Mouse (Mus musculus): ENCODE data around the gene Tmbim6. TPM values are rescaled to one million over a fixed set of nuclear protein-coding genes. Genes with fewer than 3 reads are reported as not detected.

Gene Tmbim6
- 225 and 238 TPM in 2 replicates for polyA plus RNA-seq (2014; fragmentation: Nextera tagmentation; extraction: Ambion mirVana)

- under 1% methylated on average over 51 of the region's 51 CpGs for WGBS
- H3K36me3 ChIP-seq (ENCODE audit: control insufficient read depth, insufficient read depth, low read length): no peaks in the 10 kb centered on the region
- no peaks in the 10 kb centered on the region for H3K9me3 ChIP-seq (ENCODE audit: control insufficient read depth, low read length)
- peak; percentile 99 for ATAC-seq (ENCODE audit: insufficient number of reproducible peaks, low FRiP score, low TSS enrichment, low read depth)
- peak within 1 kb of the TSS; percentile 75 for H3K4me3 ChIP-seq (ENCODE audit: low read depth, low read length)
- DNase-seq (ENCODE audit: low spot score): peak; percentile 99
- peak within 1 kb of the TSS; percentile 73 for H3K4me2 ChIP-seq (ENCODE audit: low read depth, severe bottlenecking)
- H3K27me3 ChIP-seq (ENCODE audit: control insufficient read depth, insufficient read depth, low read length): no peaks in the 10 kb centered on the region
- H3K9ac ChIP-seq (ENCODE audit: low read length): peak within 1 kb of the TSS; percentile 78
- peak within 1 kb of the TSS; percentile 63 for H3K27ac ChIP-seq (replicated peaks; ENCODE audit: low read depth, low read length)
- H3K4me1 ChIP-seq (ENCODE audit: control insufficient read depth, insufficient read depth, low read length): peaks cover 20% of the 10 kb centered on the region; the same call in 1 of the 2 replicates
Measured at GRCm38 (mm10) chr15:99392486-99393385, at the start of gene Tmbim6. Gene Tmbim6, plus strand, starts transcription at chr15:99392882.

- no peak for ATAC-seq (ENCODE audit: insufficient number of reproducible peaks, low FRiP score, low TSS enrichment, low read depth)
- peak; percentile 61 for DNase-seq (ENCODE audit: low spot score)
- peak overlapping the region; percentile 92 for H3K27ac ChIP-seq (replicated peaks; ENCODE audit: low read depth, low read length)
Measured at GRCm38 (mm10) chr15:99343414-99344147, 49.1 kb upstream of the Tmbim6 start.

DNA sequence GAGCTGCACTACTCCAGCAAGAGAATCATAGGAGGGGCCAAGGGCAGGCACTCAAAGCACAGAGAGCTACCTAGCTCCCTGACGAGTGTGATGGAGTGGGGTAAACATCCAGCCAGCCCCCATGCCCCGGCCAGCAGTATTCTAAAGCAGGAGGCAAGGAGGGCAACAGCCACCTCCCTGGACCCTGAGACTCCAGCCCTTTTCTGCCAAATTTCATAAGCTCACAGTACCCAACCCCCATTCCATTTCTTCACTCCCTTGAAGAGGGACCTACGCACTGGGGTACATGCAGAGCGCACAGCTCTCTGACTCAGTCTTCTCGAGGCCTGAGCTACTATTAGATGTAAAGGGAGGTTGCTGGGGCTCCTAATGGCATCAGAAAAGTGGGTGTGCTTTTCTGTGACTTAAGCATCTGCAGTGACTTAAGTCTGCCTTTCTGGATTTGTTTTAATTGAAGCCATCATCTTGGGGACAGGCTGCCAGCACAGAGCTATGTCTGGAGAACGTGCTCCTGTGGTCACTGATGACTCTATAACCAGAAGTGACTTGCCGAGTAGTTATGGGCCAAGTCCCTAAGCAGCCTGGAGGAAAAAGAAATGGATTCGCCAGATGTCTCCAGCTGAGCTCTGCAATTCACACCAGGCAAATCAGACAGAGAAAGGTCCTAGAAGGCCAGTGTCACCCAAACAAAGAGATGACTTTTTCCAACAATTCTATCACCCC, 48.4 kb upstream of the Tmbim6 start:
- ATAC-seq (ENCODE audit: insufficient number of reproducible peaks, low FRiP score, low TSS enrichment, low read depth): no peak
- H3K36me3 ChIP-seq (ENCODE audit: control insufficient read depth, insufficient read depth, low read length): no peaks in the 10 kb centered on the region; the same call in 1 of the 2 replicates
- H3K4me2 ChIP-seq (ENCODE audit: low read depth, severe bottlenecking): 0 out of 2 replicates have a peak overlapping the region, but pooled peaks have one; percentile 16
- 40% methylated on average over 8 of the region's 8 CpGs for WGBS
- no peaks in the 10 kb centered on the region for H3K27me3 ChIP-seq (ENCODE audit: control insufficient read depth, insufficient read depth, low read length)
- peaks cover 46% of the 10 kb centered on the region for H3K4me1 ChIP-seq (ENCODE audit: control insufficient read depth, insufficient read depth, low read length)
- H3K9me3 ChIP-seq (ENCODE audit: control insufficient read depth, low read length): no peaks in the 10 kb centered on the region
- peak overlapping the region; percentile 92 for H3K27ac ChIP-seq (replicated peaks; ENCODE audit: low read depth, low read length)
- peak overlapping the region; percentile 27; the same call in 1 of the 2 replicates for H3K9ac ChIP-seq (ENCODE audit: low read length)
- no peak for DNase-seq (ENCODE audit: low spot score)
- H3K4me3 ChIP-seq (ENCODE audit: low read depth, low read length): no peak overlapping the region

More at GRCm38 (mm10) chr15:99343414-99344147, 49.1 kb upstream of the Tmbim6 start:
- Histone ChIP-seq H3K4me2 (ENCODE audit: low read depth, severe bottlenecking) (0 out of 2 replicates have a peak overlapping the region, but pooled peaks have one; percentile 16), H3K4me1 (ENCODE audit: control insufficient read depth, insufficient read depth, low read length) (peaks cover 51% of the 10 kb centered on the region), H3K9ac (ENCODE audit: low read length) (peak overlapping the region; percentile 27; the same call in 1 of the 2 replicates), H3K27me3 (ENCODE audit: control insufficient read depth, insufficient read depth, low read length) (no peaks in the 10 kb centered on the region), H3K9me3 (ENCODE audit: control insufficient read depth, low read length) (no peaks in the 10 kb centered on the region), H3K4me3 (ENCODE audit: low read depth, low read length) (no peak overlapping the region), H3K36me3 (ENCODE audit: control insufficient read depth, insufficient read depth, low read length) (no peaks in the 10 kb centered on the region; the same call in 1 of the 2 replicates)
- whole genome bisulfite sequencing: 25% methylated on average over 5 of the region's 5 CpGs

DNA sequence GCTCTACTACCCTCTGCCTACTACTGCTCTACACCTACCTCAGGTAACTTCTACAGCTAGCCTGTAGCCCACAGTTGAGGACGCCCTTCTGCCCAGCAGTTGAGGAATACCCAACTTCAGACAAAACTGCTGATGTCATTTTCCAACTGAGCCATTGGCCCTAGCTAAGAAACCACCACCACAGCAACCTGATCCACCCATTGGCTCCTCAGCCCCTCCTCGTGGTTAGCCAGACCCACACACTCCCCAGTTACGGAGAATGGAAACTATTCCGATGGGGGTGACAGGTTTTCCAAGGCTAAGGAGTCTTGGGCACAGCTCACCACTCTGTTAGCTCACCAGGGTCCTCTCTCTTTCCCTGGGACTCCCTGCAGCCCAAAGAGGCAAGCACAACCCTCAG, 47.7 kb upstream of the Tmbim6 start:
- H3K4me2 ChIP-seq (ENCODE audit: low read depth, severe bottlenecking): no peak overlapping the region
- WGBS: 59% methylated on average over 4 of the region's 4 CpGs
- no peak overlapping the region for H3K9ac ChIP-seq (ENCODE audit: low read length)
- ATAC-seq (ENCODE audit: insufficient number of reproducible peaks, low FRiP score, low TSS enrichment, low read depth) (peak; percentile 35; the same call in 1 of the 2 replicates), DNase-seq (ENCODE audit: low spot score) (no peak)
- H3K4me1 ChIP-seq (ENCODE audit: control insufficient read depth, insufficient read depth, low read length): peaks cover 45% of the 10 kb centered on the region
- no peak overlapping the region for H3K4me3 ChIP-seq (ENCODE audit: low read depth, low read length)
- no peaks in the 10 kb centered on the region for H3K9me3 ChIP-seq (ENCODE audit: control insufficient read depth, low read length)
- no peaks in the 10 kb centered on the region; the same call in 1 of the 2 replicates for H3K36me3 ChIP-seq (ENCODE audit: control insufficient read depth, insufficient read depth, low read length)
- H3K27ac ChIP-seq (replicated peaks; ENCODE audit: low read depth, low read length): peak overlapping the region; percentile 9; the same call in 1 of the 2 replicates
- H3K27me3 ChIP-seq (ENCODE audit: control insufficient read depth, insufficient read depth, low read length): no peaks in the 10 kb centered on the region

- Histone ChIP-seq H3K4me3 (ENCODE audit: low read depth, low read length) (no peak overlapping the region), H3K4me1 (ENCODE audit: control insufficient read depth, insufficient read depth, low read length) (peaks cover 6% of the 10 kb centered on the region; the same call in 1 of the 2 replicates), H3K9ac (ENCODE audit: low read length) (no peak overlapping the region), H3K27me3 (ENCODE audit: control insufficient read depth, insufficient read depth, low read length) (no peaks in the 10 kb centered on the region), H3K4me2 (ENCODE audit: low read depth, severe bottlenecking) (no peak overlapping the region), H3K9me3 (ENCODE audit: control insufficient read depth, low read length) (no peaks in the 10 kb centered on the region), H3K36me3 (ENCODE audit: control insufficient read depth, insufficient read depth, low read length) (no peaks in the 10 kb centered on the region), H3K27ac (replicated peaks; ENCODE audit: low read depth, low read length) (no peak overlapping the region)
- DNase-seq (ENCODE audit: low spot score): no peak
- 74% methylated on average over 6 of the region's 6 CpGs for WGBS
- no peak for ATAC-seq (ENCODE audit: insufficient number of reproducible peaks, low FRiP score, low TSS enrichment, low read depth)
Measured at GRCm38 (mm10) chr15:99351610-99352009, 41.1 kb upstream of the Tmbim6 start.

- no peaks in the 10 kb centered on the region for H3K36me3 ChIP-seq (ENCODE audit: control insufficient read depth, insufficient read depth, low read length)
- 61% methylated on average over 5 of the region's 5 CpGs for WGBS
- H3K27ac ChIP-seq (replicated peaks; ENCODE audit: low read depth, low read length): no peak overlapping the region
- H3K4me3 ChIP-seq (ENCODE audit: low read depth, low read length): no peak overlapping the region
- peaks cover 6% of the 10 kb centered on the region; the same call in 1 of the 2 replicates for H3K4me1 ChIP-seq (ENCODE audit: control insufficient read depth, insufficient read depth, low read length)
- H3K9me3 ChIP-seq (ENCODE audit: control insufficient read depth, low read length): no peaks in the 10 kb centered on the region
- no peak for ATAC-seq (ENCODE audit: insufficient number of reproducible peaks, low FRiP score, low TSS enrichment, low read depth)
- no peak overlapping the region for H3K4me2 ChIP-seq (ENCODE audit: low read depth, severe bottlenecking)
- no peak for DNase-seq (ENCODE audit: low spot score)
- no peaks in the 10 kb centered on the region for H3K27me3 ChIP-seq (ENCODE audit: control insufficient read depth, insufficient read depth, low read length)
- no peak overlapping the region for H3K9ac ChIP-seq (ENCODE audit: low read length)
Measured at GRCm38 (mm10) chr15:99352306-99352705, 40.4 kb upstream of the Tmbim6 start.

GRCm38 (mm10) chr15:99355660-99356059, 37.0 kb upstream of the Tmbim6 start:
- Histone ChIP-seq H3K4me3 (ENCODE audit: low read depth, low read length) (no peak overlapping the region), H3K27me3 (ENCODE audit: control insufficient read depth, insufficient read depth, low read length) (no peaks in the 10 kb centered on the region), H3K4me2 (ENCODE audit: low read depth, severe bottlenecking) (no peak overlapping the region), H3K9me3 (ENCODE audit: control insufficient read depth, low read length) (no peaks in the 10 kb centered on the region), H3K9ac (ENCODE audit: low read length) (no peak overlapping the region), H3K36me3 (ENCODE audit: control insufficient read depth, insufficient read depth, low read length) (no peaks in the 10 kb centered on the region), H3K4me1 (ENCODE audit: control insufficient read depth, insufficient read depth, low read length) (no peaks in the 10 kb centered on the region; the same call in 1 of the 2 replicates), H3K27ac (replicated peaks; ENCODE audit: low read depth, low read length) (no peak overlapping the region)
- no peak for ATAC-seq (ENCODE audit: insufficient number of reproducible peaks, low FRiP score, low TSS enrichment, low read depth)
- 73% methylated on average over 6 of the region's 6 CpGs for WGBS
- DNase-seq (ENCODE audit: low spot score): no peak

All from limb, embryonic 11.5 days (tissue).